Mouse (Mus musculus) ovary, postnatal 36 days (tissue): Measurements from ENCODE around the gene Tnfaip6.
A peak's percentile ranks its signal among the peaks of the same experiment; 100 is the strongest.
"Not testable (repeated sequence)": the region's sequence is repeated elsewhere in the genome, so short reads cannot be mapped to it uniquely, and the experiment has no call there.

Experiments used
- DNase-seq: peaks from one replicate; pipeline ENCODE4 v3.0.0; 2022; ENCODE audit warnings: low spot score, mixed read lengths

The Tnfaip6 gene

DNA sequence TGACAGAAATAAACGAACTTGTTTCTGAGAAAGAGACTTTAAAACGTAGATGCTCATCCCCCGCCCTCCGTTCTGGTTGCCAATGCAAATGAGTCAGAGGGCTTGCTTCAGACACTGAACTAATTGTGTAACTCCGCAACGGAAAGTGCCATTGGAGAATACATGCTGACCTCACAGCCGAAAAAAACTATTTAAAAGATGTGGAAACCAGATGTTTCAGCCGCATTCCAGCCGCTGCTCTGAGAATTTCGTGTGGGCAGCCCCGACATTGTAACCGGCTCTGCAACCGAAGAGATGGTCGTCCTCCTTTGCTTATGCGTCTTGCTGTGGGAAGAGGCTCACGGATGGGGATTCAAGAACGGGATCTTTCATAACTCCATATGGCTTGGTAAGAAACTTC lies at the start of gene Tnfaip6:
Gene Tnfaip6 (plus strand): TSS at position 128 of the 400 bp plus-strand sequence.
- peak; percentile 28 for DNase-seq

GRCm38 (mm10) chr2:51989559-51989958 lies 48.2 kb upstream of the Tnfaip6 start:
- DNase-seq, result no peak

- no peak for DNase-seq
These were observed 46.4 kb upstream of the Tnfaip6 start for GRCm38 (mm10) chr2:51991447-51991846.

- DNase-seq, result no peak
These were observed 37.8 kb upstream of the Tnfaip6 start for GRCm38 (mm10) chr2:51999996-52000395.

GRCm38 (mm10) chr2:52001521-52001920 lies 36.3 kb upstream of the Tnfaip6 start:
- DNase-seq, result no peak

- not testable (repeated sequence) for DNase-seq
These were observed 35.5 kb upstream of the Tnfaip6 start for GRCm38 (mm10) chr2:52002299-52002698.

DNA sequence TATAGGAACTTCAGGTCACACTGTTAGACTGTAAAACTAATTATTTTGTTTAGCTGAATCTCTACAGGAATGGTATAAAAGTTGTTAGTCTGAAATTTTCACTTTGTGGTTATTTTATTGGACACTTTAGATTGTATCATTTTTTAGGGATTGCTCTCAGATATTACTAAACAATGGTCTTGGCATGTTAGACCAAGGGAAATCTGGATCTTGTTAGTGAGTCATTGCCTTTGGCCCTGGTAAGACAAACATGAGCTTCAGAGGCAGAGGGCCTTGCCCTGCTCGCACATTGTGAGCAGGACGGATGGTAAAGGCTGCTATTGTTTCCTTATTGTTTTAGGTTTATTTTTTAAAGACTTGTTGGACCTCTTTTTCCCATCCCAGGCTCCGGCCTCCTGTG lies 31.4 kb upstream of the Tnfaip6 start:
- no peak for DNase-seq

DNA sequence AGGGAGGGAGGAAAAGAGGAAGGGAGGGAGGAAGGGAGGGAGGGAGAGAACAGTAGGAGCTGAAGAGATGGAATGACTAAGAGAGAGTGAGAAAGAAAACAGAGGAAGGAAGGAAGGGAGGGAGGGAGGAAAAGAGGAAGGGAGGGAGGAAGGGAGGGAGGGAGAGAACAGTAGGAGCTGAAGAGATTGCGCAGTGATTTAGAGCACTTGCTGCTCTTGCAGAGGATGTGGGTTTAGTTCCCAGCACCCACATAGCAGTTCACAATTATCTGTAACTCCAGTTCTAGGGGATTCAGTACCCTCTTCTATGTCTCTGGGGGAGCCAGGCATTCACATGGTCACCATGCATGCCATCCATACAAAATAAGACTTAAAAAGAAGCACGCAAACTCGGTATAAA lies 26.0 kb upstream of the Tnfaip6 start:
- not testable (repeated sequence) for DNase-seq

- no peak for DNase-seq
These were observed 24.4 kb upstream of the Tnfaip6 start for GRCm38 (mm10) chr2:52013306-52013820.

DNA sequence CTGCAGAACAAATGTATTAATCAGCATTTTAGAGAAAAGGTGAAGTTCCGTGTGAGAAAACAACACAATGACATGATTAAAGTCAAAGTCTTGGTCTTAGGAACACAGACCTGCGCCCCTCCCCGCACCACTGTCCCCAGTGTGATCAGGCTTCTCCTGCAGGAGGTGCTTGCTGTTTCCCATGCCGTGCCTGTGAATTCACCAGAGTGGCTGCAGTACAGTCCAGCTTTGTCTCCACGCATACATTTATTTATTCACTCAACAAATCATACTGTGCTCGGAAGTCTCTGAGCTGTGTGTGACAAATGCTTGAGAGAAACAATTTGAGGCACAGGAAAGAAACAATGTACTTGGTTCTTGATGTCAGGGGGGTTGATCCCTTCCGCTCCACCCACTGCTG lies 21.4 kb upstream of the Tnfaip6 start:
- DNase-seq, result no peak

DNA sequence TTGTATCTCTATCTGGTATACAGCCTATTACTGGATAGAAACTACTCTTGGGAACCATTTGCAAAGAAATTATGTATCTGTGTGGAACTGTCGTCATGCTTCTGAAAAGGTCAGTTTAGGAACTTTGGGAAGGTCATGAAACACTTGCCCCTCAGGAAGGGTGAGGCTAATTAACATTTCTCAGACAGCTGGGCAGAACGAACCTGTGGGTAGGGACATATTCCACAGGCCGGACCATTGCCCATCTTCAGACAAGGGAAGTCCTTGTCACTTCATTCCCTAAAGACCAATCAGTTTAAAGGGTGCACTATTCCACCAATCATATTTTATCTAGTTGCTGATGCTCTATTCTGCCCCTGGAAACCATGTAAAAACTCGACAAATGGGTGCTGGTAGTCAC lies 10.7 kb upstream of the Tnfaip6 start:
- DNase-seq, result no peak

DNA sequence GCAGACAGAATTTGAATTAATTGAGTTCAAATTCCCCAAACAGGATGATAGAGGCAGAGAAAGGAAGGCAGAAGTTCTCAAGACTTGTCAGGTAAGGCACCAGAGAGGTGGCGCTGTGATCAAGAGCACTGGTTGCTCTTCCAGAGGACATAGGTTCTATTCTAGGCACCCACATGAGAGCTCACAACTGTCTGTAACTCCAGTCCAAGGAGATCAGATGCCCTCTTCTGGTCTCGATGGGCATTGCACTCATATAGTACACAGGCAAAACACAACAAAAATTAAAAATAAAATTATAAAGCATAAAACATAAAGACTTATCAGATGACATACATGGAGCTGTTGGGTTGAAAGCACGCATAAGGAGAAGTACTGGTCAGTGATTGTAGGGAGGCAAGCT lies 8.4 kb upstream of the Tnfaip6 start:
- DNase-seq, result no peak

- DNase-seq, result no peak
These were observed 6.3 kb upstream of the Tnfaip6 start for GRCm38 (mm10) chr2:52031491-52031890.

DNA sequence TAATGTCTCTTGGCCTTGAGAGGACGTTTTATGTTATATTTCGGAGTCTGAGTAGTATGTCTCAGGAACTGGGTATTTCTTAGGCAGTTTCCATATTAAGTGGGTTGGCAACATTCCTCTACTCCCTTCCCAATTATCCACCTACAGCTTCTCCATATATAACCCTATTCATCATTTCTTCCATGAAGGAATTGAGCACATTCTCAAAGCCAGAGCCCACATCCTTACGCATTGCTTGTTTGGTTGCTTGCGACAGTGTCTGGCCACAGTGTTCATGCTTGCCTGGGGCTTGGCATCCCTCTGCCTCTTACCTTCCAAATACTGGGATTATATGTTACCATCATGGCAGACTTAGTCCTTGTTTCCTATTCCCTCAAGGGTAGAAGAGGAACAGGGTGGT lies 3.2 kb upstream of the Tnfaip6 start:
- DNase-seq, result no peak

DNA sequence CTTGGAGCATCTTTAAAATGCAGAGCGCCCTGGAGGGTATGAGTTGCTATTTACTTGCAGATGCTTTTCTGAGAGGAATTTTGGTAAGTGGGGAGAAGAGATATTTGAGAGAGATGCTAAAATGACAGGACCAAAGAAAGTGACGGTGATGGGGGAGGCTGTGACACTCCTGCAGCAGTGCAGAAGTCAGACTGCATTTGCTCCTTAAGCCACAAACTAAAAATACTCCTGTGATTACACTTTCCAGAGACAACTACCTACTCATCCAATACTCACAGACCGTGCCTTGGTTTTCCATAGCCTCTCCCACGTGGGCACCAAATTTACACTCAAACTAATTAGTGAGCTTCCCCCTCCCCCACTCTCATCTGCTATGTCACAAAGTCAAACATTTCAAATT lies 2.7 kb upstream of the Tnfaip6 start:
- DNase-seq, result no peak

- DNase-seq, result no peak
These were observed 747 bp upstream of the Tnfaip6 start for GRCm38 (mm10) chr2:52036929-52037595.

DNA sequence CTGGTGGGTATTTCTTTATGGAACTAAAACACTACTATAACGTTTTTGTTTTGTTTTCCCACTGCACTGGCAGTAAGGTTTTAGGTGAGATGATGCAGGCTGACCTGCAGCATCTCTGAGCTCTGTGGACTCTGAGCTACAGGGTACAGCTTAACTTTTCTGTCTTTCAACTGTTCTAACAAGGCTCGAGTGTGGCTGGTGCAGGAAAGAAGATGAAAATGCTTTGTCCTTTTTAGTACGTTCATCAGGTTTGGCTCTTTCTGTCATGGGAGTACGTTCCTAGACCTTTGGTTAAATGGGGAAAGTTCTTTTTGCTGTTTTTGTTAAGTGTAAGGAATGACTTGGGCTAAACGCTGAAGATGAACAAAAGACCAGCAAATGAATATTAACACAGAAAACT lies 749 bp downstream of the Tnfaip6 start:
- no peak for DNase-seq

DNA sequence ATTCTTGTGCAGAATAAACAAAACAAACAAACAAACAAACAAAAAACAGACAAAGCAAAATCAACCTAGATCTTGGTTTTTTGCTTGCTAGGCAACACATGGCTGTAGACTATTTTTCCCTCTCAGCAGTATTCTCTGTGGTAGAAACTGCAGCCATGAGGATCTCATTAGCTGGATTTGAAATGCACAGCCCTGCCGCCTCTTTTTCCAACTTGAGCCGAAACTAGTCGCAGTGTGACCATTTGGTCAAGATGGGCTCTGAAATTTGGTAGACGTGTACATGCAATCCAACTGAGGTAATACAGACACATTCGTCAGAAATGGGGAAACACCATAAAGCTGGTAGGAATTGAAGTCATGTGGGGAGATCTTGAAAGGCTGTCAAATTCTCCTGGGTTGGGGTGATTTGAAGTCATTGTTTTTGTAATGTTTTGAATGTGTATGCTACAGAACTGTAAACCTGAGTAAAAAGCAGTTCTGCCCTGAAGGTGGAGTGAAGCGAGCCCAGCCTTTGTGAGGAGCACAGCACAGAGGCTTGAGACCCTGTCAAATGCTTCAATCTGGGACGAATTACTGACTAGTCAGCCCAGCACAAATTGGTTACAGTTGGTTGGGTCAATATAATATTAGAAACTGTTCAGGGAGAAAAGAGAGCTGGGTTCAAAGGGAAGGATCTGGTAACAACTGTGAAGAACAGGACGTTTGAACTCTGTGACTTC lies 1.4 kb downstream of the Tnfaip6 start:
- DNase-seq, result no peak

DNA sequence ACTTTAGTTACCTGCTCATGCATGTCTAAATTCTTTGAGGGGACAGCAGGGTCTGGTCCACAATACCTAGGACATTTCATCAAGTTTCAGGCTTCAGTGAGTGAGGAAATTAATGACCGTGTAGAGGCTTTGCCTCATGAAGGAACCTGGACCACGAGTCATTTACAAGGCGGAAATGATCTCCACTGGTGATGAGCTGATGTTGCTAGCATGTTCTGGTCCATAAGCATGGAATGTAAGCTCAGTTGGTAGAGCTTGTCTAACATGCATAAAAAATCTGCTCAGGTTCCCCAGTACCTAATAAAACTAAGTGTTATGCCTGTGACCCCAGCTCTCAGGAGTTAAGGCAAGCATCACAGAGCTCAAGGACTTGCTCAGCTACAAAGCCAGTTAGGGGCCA lies 4.3 kb downstream of the Tnfaip6 start:
- no peak for DNase-seq

GRCm38 (mm10) chr2:52042714-52043113 lies 4.9 kb downstream of the Tnfaip6 start:
- no peak for DNase-seq

DNA sequence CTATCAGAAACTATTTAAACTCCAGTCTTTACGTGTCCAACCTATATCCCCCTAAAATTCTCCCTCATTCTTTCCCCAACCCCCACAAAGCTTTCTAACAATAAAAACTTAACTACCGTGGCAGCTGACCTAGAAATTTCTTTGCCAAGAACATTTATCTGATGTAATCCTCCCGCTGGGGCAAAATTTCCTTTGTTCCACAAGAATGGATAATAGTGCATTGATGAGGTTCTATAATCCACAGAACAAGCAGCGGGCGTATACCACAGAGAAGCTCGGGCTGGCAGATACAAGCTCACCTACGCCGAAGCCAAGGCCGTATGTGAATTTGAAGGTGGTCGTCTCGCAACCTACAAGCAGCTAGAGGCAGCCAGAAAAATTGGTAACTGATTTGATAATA lies 5.7 kb downstream of the Tnfaip6 start:
- no peak for DNase-seq

GRCm38 (mm10) chr2:52046032-52046431 lies 8.2 kb downstream of the Tnfaip6 start:
- no peak for DNase-seq

GRCm38 (mm10) chr2:52050823-52051222 lies 13.0 kb downstream of the Tnfaip6 start:
- no peak for DNase-seq

DNA sequence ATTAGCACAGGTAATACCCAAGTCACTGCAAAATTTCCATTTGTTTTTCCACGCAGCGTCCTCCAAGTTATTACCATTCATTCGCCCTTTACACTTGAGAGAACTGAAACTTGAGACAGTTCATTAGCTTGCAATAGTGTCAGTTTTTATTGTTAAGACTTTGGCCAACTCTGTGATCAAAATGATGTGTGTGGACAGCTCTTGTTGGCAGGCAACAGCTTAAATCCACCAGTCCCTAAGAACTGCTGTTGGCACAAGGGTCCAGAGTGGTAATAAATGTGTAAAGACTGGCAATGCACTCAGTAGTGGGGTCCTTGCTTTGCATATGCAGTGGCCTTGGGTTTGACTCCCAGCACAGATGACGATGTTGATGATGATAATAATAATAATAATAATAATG lies 14.5 kb downstream of the Tnfaip6 start:
- DNase-seq, result no peak
